Mouse (Mus musculus) midbrain, postnatal 0 days (tissue): ENCODE measurements at regions not wholly inside any gene's neighbourhood (a gene's known extent, or its start where the extent isn't known, plus 50 kb on each side); places are given as distances from the start of the nearest gene placed in this dataset.

ENCODE experiments used
- ATAC-seq: fragments of 200-750 bp; cut with Nextera tagmentation; 2 replicates; pipeline ENCODE4 v1.8.0; 2017; ENCODE audit warnings: moderate number of reproducible peaks, mild to moderate bottlenecking, moderate TSS enrichment, moderate library complexity; ENCODE audit not compliant: low FRiP score
- DNase-seq: peaks from one replicate; pipeline ENCODE4 v3.0.0-alpha.2; 2015; ENCODE audit warnings: low spot score
- H3K27ac ChIP-seq: fragments of 300-500 bp; sonication (generic); 2 replicates; pipeline ENCODE4 v1.5.1; 2014; ENCODE audit warnings: low read depth, mild to moderate bottlenecking, low read length, mixed read lengths
- H3K27me3 ChIP-seq: fragments of 300-500 bp; sonication (generic); 2 replicates; pipeline ENCODE4 v1.6.1; 2014; ENCODE audit warnings: low read length, control low read depth, mixed read lengths; ENCODE audit not compliant: insufficient read depth
- H3K36me3 ChIP-seq: fragments of 300-500 bp; sonication (generic); 2 replicates; pipeline ENCODE4 v1.6.1; 2014; ENCODE audit warnings: low read length, control low read depth, mixed read lengths; ENCODE audit not compliant: insufficient read depth
- H3K4me1 ChIP-seq: fragments of 300-500 bp; sonication (generic); 2 replicates; pipeline ENCODE4 v1.6.1; 2014; ENCODE audit warnings: mild to moderate bottlenecking, control low read depth, antibody characterized with exemption, low read length, mixed read lengths; ENCODE audit not compliant: insufficient read depth
- H3K4me2 ChIP-seq: fragments of 300-500 bp; sonication (generic); 2 replicates; pipeline ENCODE4 v1.6.1; 2014; ENCODE audit warnings: low read depth, mild to moderate bottlenecking, low read length, mixed read lengths; ENCODE audit not compliant: poor library complexity, severe bottlenecking
- H3K4me3 ChIP-seq: fragments of 300-500 bp; sonication (generic); 2 replicates; pipeline ENCODE4 v1.5.1; 2014; ENCODE audit warnings: low read depth, mild to moderate bottlenecking, low read length, moderate library complexity
- H3K9ac ChIP-seq: fragments of 300-500 bp; sonication (generic); replicated peaks from 2 replicates; pipeline ENCODE4 v1.6.1; 2014; ENCODE audit warnings: mild to moderate bottlenecking, low read length, moderate library complexity, mixed read lengths; ENCODE audit not compliant: poor library complexity, severe bottlenecking
- H3K9me3 ChIP-seq: fragments of 300-500 bp; sonication (generic); 2 replicates; pipeline ENCODE4 v1.6.1; 2016; ENCODE audit warnings: low read length, control low read depth
- CTCF ChIP-seq: IDR thresholded peaks from 2 replicates; pipeline ENCODE4 v1.5.1; 2016; ENCODE audit warnings: antibody characterized with exemption, mild to moderate bottlenecking
- WGBS: fragments of 180-500 bp; shearing (Covaris S2); extraction: QIAGEN DNeasy Blood & Tissue Kit; methylation state at CpG from one replicate; pipeline ENCODE4 v1.1.7; 2014; 5-methylcytosine and 5-hydroxymethylcytosine counted together

- 88% methylated on average over 13 of the region's 13 CpGs for WGBS
- Histone ChIP-seq H3K9me3 (no peaks in the 10 kb centered on the region), H3K9ac (no peak overlapping the region), H3K4me1 (no peaks in the 10 kb centered on the region), H3K36me3 (no peaks in the 10 kb centered on the region), H3K27me3 (no peaks in the 10 kb centered on the region), H3K27ac (no peak overlapping the region), H3K4me3 (no peak overlapping the region), H3K4me2 (no peak overlapping the region)
- no peak for ATAC-seq
- DNase-seq, result no peak
- TF ChIP-seq CTCF, result no peak
These were observed 112.4 kb downstream of the Chic2 start for GRCm38 (mm10) chr5:74932206-74932605.

GRCm38 (mm10) chr5:74931765-74932164 lies 112.8 kb downstream of the Chic2 start:
- Histone ChIP-seq H3K4me2 (no peak overlapping the region), H3K4me3 (no peak overlapping the region), H3K4me1 (no peaks in the 10 kb centered on the region), H3K27ac (no peak overlapping the region), H3K9ac (no peak overlapping the region), H3K27me3 (no peaks in the 10 kb centered on the region), H3K9me3 (no peaks in the 10 kb centered on the region), H3K36me3 (no peaks in the 10 kb centered on the region)
- DNase-seq, result no peak
- 86% methylated on average over 12 of the region's 12 CpGs for WGBS
- no peak for TF ChIP-seq CTCF
- no peak for ATAC-seq

- Histone ChIP-seq H3K9ac (no peak overlapping the region), H3K9me3 (no peaks in the 10 kb centered on the region), H3K4me3 (no peak overlapping the region), H3K27me3 (no peaks in the 10 kb centered on the region), H3K4me2 (no peak overlapping the region), H3K36me3 (no peaks in the 10 kb centered on the region), H3K27ac (no peak overlapping the region), H3K4me1 (no peaks in the 10 kb centered on the region)
- DNase-seq (no peak), ATAC-seq (no peak)
- WGBS, result 76% methylated on average over 2 of the region's 2 CpGs
- no peak for TF ChIP-seq CTCF
These were observed 117.0 kb downstream of the Chic2 start for GRCm38 (mm10) chr5:74927543-74927942.

GRCm38 (mm10) chr5:74925769-74926168 lies 118.8 kb downstream of the Chic2 start:
- H3K27ac ChIP-seq, result no peak overlapping the region
- no peaks in the 10 kb centered on the region for H3K9me3 ChIP-seq
- no peak overlapping the region for H3K4me2 ChIP-seq
- no peaks in the 10 kb centered on the region for H3K27me3 ChIP-seq
- no peak overlapping the region for H3K9ac ChIP-seq
- H3K4me3 ChIP-seq, result no peak overlapping the region
- ATAC-seq, result no peak
- no peak for TF ChIP-seq CTCF
- WGBS, result 89% methylated on average over 10 of the region's 10 CpGs
- no peaks in the 10 kb centered on the region for H3K4me1 ChIP-seq
- DNase-seq, result no peak
- H3K36me3 ChIP-seq, result no peaks in the 10 kb centered on the region

- Histone ChIP-seq H3K27ac (no peak overlapping the region), H3K9me3 (no peaks in the 10 kb centered on the region), H3K4me2 (no peak overlapping the region), H3K27me3 (no peaks in the 10 kb centered on the region), H3K4me1 (no peaks in the 10 kb centered on the region), H3K36me3 (no peaks in the 10 kb centered on the region), H3K9ac (no peak overlapping the region), H3K4me3 (no peak overlapping the region)
- ATAC-seq (no peak), DNase-seq (no peak)
- WGBS, result 73% methylated on average over 4 of the region's 4 CpGs
- TF ChIP-seq CTCF, result no peak
These were observed 120.5 kb downstream of the Chic2 start for GRCm38 (mm10) chr5:74924031-74924533.

GRCm38 (mm10) chr5:74923337-74923736 lies 121.2 kb downstream of the Chic2 start:
- WGBS, result 77% methylated on average over 2 of the region's 2 CpGs
- no peaks in the 10 kb centered on the region for H3K36me3 ChIP-seq
- no peaks in the 10 kb centered on the region for H3K27me3 ChIP-seq
- no peak overlapping the region for H3K4me2 ChIP-seq
- ATAC-seq (no peak), DNase-seq (no peak)
- H3K27ac ChIP-seq, result no peak overlapping the region
- H3K9me3 ChIP-seq, result no peaks in the 10 kb centered on the region
- H3K4me3 ChIP-seq, result no peak overlapping the region
- TF ChIP-seq CTCF, result no peak
- no peaks in the 10 kb centered on the region for H3K4me1 ChIP-seq
- no peak overlapping the region for H3K9ac ChIP-seq
